Mouse (Mus musculus) gastrocnemius, adult 18-20 months (tissue): ENCODE measurements around the gene Timp4. TPM values are rescaled to one million over a fixed set of nuclear protein-coding genes. Genes with fewer than 3 reads are reported as not detected.
A peak's percentile ranks its signal among the peaks of the same experiment; 100 is the strongest.

Source experiments
- DNase-seq: peaks from one replicate; pipeline ENCODE4 v3.0.0; 2021; ENCODE audit warnings: low spot score
- long read RNA-seq, 2 experiments: library from polyadenylated mRNA; stranded (forward); transcript quantifications; one replicate each; pipeline ENCODE4 v2.0.0; 2021
- total RNA-seq, 2 experiments: library from RNA; stranded (reverse); gene quantifications; 2 replicates each; pipeline ENCODE4 v1.2.3; 2021

Gene Timp4
- 10 to 100 TPM; 20.1 to 24.4 TPM for total RNA-seq
- long read RNA-seq, experiment 1, full-length matches to known transcripts = 57 of 67 reads
- long read RNA-seq, experiment 1, partial matches to known transcripts = 0 of 67 reads
- long read RNA-seq, experiment 1, other reads (novel, unspliced or antisense) = 10 of 67 reads
- long read RNA-seq, experiment 2, full-length matches to known transcripts = 25 of 25 reads
- long read RNA-seq, experiment 2, partial matches to known transcripts = 0 of 25 reads
- long read RNA-seq, experiment 2, other reads (novel, unspliced or antisense) = 0 of 25 reads

DNA sequence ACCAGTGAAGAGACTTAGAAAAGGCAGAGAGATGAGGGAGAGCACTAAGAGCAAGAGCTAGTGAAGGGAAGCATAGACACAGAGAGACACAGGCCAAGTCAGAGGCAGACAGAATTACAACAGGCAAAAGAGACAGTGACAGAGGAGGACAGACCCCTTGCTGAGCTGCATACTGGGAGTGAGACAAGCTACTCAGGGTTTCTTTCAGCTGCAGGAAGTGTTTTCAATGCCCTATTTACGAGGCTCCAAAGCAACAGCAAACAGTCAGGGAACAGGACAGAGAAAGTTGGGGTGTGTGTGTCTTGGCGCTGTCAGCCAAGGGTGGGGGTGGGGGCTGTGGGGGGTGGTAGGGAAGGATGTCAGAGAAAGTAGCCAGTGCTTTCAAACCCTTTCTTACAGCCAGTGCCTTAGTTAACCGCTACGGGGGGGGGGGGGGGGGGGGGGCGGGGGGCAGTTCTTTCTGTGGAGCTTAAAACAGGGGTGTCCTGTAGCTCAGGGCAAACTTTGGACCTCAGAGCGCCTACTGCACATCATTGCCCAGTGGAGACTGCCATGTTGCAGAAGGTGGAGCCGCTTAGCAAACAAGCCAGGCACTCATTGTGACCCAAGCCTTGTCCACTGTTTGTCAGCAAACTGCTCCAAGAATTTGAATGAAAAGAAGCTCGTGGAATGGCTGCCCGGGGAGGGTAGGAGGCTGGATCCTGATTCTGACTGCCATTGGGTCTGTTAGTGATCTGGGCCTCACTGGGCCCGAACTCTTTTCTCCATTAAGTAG is at the start of gene Timp4:
Gene Timp4 (minus strand): TSS at position 107 of the 775 bp plus-strand sequence.
- no peak for DNase-seq

DNA sequence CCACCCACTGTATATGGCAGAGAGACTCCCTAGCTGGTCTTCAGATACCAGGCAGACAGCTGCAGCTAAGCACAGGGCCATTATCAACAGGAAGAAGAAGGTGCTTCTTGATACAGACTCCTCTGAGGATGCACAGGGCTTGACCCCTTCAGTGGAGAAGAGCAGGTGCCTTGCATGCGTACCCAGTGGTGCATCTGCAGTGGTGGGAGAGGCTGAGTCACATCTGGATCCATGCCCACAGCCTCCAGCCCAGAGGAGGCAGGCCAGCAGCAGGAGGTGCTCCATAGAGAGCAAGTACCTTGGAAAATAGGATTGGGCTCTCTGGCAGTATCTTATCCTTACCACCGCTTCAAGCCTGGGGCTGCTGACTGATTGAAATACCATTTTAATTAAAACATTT is 41.9 kb upstream of the Timp4 start:
- no peak for DNase-seq

- no peak for DNase-seq
Observed at GRCm38 (mm10) chr6:115292621-115293020, 40.6 kb upstream of the Timp4 start.

- no peak for DNase-seq
Observed at GRCm38 (mm10) chr6:115291823-115292222, 39.8 kb upstream of the Timp4 start.

DNA sequence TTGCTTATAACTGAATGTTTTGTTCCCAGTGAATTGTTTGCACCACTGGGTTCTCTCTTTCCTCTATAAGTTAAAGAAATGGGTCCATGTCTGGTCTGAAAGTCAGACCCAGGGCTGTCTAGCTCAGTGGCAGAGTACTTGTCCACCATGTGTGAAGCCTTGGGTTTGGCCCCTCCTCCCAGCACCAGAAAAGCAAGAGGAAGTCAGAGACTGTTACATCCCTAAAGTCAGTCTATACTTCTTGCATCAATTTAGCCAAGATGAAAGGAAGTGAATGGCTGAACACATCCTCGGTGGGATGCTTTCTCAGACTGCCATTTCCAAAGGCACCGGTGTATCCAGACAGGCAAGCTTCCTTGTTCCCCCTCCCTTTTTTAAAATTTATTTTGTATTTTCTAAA is 39.1 kb upstream of the Timp4 start:
- DNase-seq = no peak

GRCm38 (mm10) chr6:115290561-115290960 is 38.6 kb upstream of the Timp4 start:
- DNase-seq = no peak

DNA sequence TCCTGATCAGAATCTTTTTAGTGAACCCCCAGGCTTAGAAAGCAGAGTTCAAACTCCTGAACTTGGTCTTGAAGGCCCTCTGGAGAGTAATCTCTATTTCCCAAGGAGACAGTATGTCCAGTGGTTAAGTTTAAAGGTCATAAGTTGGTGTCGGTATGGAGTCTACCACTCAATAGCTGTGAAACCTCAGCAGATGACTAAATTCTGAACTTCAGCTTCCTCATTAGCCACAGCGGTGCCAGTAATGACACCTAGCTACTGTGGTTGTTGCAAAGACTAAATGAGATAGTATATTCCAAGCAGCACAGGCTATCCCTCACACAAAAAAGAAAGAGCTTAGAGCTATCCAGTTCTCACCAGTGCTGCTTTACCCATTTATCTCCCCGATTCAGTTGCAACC is 36.2 kb upstream of the Timp4 start:
- no peak for DNase-seq

DNA sequence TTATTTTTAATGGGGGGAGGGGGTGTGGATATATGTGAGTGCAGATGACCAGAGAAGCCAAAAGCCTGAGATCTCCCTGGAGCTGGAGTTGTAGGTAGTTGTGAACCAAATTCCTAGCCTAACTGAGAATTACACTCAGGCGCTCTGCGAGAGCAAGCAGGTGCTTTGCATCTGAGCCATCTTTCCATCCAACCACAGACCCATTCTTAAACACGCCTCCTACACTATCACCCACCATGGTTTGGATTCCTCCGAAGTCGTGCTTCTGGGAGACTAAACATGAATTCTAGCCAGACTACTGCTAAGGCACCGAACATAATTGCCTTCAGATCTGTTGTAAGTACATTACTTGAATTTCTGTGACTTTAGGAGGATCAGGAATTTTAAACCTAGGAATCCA is 34.4 kb upstream of the Timp4 start:
- DNase-seq = no peak

- no peak for DNase-seq
Observed at GRCm38 (mm10) chr6:115284153-115284552, 32.1 kb upstream of the Timp4 start.

GRCm38 (mm10) chr6:115279639-115280038 is 27.6 kb upstream of the Timp4 start:
- DNase-seq = no peak

- no peak for DNase-seq
Observed at GRCm38 (mm10) chr6:115278086-115278485, 26.1 kb upstream of the Timp4 start.

DNA sequence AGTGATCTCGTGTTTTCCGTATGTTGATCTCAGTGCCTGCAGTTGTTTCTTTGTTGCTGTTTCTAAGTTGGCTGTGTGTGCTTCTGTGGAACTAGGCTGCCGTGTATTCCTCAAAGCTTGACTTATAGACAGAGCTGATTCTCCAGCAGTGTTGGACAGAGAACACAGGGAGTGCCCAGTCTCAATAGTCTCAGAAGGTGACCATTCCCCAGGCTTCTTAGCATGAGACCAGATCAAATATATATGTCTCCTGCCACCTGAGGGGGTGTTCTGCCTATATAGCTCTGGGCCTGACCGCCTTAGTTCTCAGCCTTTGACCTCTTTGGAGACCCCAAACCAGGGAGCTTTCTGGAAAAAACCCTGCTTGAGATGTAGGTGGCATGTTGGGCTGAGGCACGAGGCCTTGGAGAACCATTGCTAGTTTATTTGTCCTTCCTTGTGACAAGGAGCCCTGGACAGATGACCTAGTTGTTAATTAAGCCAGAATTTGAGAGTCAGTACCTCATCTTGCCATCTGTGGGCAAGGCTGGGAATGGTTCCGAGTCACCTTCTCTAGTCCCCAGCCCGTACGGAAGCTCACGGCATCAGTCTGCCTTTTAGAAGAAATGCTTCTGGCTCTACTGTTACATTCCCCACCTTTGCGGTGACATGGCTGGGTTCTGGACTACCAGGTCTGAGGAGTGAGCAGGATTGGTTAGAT is 23.3 kb upstream of the Timp4 start:
- DNase-seq = no peak

DNA sequence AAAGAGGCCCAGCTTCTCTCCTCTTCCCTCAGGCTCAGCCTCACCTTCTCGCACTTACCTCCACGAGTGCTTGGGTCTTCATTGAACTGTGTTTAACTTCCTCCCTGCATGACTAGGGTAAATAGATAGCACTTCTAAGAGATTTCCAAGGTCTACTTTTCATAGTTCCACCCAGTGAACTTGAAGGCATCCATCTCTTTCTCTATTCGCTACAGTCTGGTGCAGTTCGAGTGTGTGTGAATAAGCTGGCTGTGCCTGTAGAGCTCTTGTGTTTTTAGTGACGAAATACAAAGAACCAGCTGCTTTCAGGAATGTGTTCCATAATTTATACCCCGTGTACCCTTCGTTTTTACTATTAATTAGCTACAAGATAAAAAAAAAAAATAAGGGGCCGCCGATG is 22.7 kb upstream of the Timp4 start:
- no peak for DNase-seq

DNA sequence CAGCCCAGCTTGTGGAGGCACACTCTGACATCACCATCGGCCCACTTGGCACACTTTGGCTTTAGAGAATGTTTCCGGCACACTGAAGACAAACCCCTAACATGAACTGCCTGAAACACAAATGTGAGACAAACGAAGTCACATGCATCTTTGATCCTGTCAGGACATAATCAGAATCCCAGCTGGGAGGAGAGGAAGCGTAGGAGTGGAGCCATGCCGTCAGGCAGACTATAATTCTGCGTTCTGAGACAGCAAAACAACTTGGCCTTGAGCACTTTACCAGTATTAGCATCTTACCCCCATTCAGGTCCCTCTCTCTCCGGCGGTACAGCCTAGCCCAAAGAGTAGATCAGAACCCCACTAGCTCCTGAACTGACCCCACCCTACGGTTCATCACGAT is 21.3 kb upstream of the Timp4 start:
- DNase-seq = no peak

DNA sequence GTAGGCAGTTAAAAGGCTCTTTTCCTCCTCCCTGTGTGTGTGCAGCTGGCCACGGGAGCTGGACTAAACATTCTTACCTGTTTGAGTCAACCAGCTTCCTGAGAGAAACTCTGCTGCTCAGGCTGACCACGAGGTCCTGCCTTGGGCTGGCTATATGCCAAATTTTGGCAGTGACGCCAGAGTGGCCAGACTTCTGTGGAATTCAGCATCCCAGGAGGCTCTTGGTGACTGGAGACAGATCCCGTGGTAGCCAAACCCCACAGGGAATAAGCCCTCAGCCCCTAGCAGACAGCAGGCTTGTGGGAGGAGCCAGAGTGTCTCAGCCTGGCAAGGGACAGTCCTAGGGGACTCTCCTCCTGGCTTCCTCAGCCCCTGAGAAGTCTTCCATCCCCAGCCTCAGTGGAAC is 19.9 kb upstream of the Timp4 start:
- DNase-seq = peak; percentile 46

DNA sequence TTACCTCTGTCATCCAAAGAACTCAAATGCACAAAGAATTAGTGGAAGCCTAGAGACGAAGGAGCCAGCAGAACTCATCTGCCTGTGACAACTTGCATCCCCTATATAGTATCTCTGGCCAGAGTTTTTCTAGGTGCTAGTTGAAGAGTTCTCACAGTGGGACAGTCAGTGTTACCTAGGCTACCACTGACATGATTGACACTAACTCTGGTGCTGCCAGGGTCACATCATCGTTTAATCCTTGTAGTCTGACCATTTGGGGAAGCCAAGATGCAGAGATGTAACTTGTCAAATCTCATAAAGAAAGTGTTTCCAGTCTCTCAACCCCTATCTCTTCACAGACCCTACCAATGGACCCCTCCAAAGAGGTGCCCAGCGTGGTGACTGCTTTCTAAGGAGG is 19.3 kb upstream of the Timp4 start:
- DNase-seq = no peak

- DNase-seq = no peak
Observed at GRCm38 (mm10) chr6:115270085-115270484, 18.1 kb upstream of the Timp4 start.

- DNase-seq = no peak
Observed at GRCm38 (mm10) chr6:115269561-115269960, 17.6 kb upstream of the Timp4 start.

- DNase-seq = no peak
Observed at GRCm38 (mm10) chr6:115268551-115269385, 16.8 kb upstream of the Timp4 start.

DNA sequence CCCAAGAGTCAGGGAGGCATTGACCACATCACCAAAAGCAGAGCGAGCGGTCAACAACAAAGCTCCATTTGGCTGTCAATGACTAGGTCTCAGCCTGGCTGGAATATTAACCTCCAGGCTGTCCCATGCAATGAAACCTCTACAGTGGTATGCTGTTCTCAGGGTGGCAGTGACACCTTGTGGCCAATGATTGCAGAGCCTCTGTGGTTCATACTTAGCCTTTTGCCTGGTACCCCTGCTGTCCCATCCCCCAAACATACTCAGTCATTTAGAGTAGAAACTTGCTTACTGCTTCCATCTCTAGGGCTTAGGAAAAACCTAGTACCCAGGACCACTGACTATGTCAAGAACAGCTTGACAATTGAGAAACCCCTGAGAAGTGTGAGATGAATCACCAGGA is 15.9 kb upstream of the Timp4 start:
- DNase-seq = peak; percentile 79

- DNase-seq = no peak
Observed at GRCm38 (mm10) chr6:115266791-115267190, 14.8 kb upstream of the Timp4 start.

GRCm38 (mm10) chr6:115260507-115260906 is 8.5 kb upstream of the Timp4 start:
- DNase-seq = no peak
